Mouse (Mus musculus): ENCODE data around the gene Erp29. TPM values are rescaled to one million over a fixed set of nuclear protein-coding genes. Genes with fewer than 3 reads are reported as not detected.
"Not testable (repeated sequence)": the region's sequence is repeated elsewhere in the genome, so short reads cannot be mapped to it uniquely, and the experiment has no call there.

Gene Erp29
- polyA plus RNA-seq (2015; fragmentation: Nextera tagmentation; extraction: Ambion mirVana): 167 and 195 TPM in 2 replicates

DNA sequence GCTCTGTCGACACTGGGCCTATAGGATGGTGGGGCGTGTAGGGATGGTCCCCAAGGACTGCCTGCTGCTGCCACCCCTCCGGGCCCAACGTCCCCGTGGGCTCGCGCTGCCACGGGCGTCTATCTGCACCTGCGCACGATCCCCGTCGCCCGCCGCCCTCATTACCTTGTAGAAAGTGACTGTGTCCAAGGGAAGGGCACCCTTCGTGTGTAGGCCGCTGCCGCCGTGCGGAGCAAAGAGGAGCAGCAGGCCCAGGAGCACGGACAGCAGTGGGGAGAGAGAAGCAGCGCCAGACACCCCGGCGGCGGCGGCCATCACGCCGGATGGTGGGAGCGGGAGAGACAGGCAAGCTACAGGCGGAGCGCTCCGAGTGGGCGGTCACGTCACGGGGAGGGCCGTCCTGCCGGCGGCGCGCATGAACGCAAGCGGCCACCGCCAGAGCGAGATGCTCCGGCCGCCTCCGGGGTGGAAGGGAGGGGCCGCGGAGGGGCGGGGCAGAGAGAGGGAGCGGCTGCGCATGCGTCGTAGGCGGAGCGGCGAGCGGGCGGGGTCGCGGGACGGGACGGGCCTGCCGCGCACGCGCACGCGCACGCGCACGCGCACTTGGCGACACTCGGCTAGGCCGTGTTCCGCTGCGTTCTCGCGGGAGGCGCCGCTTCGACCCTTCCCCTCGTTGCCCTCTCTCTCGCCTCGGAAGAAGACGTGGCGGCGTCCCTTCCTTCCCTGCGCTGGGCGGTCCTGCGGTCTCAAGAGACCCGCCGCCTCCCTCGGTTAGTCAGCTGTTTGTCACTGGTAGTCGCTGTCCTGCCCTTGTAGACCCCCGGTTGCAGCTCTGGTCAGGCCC is at the start of gene Erp29:
Gene Erp29, minus strand, starts transcription at position 481 of the 844 bp plus-strand sequence.
- peak within 1 kb of the TSS; percentile 64 for H3K4me2 ChIP-seq
- peaks cover 31% of the 10 kb centered on the region for H3K4me1 ChIP-seq
- peak within 1 kb of the TSS; percentile 97 for H3K9ac ChIP-seq
- no peaks in the 10 kb centered on the region for H3K9me3 ChIP-seq
- H3K27ac ChIP-seq: peak within 1 kb of the TSS; percentile 98
- ATAC-seq (replicated peaks): peak; percentile 95
- peaks cover 18% of the 10 kb centered on the region for H3K36me3 ChIP-seq (replicated peaks)
- H3K4me3 ChIP-seq: peak within 1 kb of the TSS; percentile 96
- no peaks in the 10 kb centered on the region for H3K27me3 ChIP-seq (replicated peaks)
- under 1% methylated on average over 83 of the region's 97 CpGs for WGBS

GRCm38 (mm10) chr5:121501424-121501996 is 49.2 kb upstream of the Erp29 start:
- not testable (repeated sequence) for H3K4me2 ChIP-seq; H3K27ac ChIP-seq; H3K4me1 ChIP-seq; H3K9ac ChIP-seq; H3K9me3 ChIP-seq; H3K36me3 ChIP-seq (replicated peaks); H3K4me3 ChIP-seq; ATAC-seq (replicated peaks); H3K27me3 ChIP-seq (replicated peaks)
- WGBS: 83% methylated on average over 11 of the region's 17 CpGs

DNA sequence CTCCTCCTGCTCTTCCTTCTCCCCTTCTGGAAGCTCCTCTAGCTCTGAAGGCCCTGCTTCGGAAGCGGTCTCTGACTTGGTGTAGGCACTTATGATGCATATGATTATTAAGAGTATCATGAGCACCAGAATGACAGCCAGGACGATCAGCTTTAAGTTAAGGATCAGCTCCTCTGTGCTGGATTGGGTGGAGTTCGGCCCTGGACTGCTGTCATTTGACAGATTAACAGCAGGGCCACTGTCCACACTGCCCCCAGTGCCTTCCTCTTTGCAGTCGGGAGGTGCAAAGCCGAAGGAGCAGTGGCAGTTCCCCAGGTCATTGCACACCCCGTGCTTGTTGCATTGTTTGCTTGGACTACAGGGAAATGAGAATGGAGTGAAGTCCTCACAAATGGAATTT is 48.4 kb upstream of the Erp29 start:
- Histone ChIP-seq H3K4me2 (no peak overlapping the region), H3K4me3 (no peak overlapping the region), H3K27ac (no peak overlapping the region), H3K4me1 (no peaks in the 10 kb centered on the region), H3K27me3 (replicated peaks) (no peaks in the 10 kb centered on the region), H3K36me3 (replicated peaks) (no peaks in the 10 kb centered on the region), H3K9ac (no peak overlapping the region), H3K9me3 (no peaks in the 10 kb centered on the region)
- ATAC-seq (replicated peaks): no peak
- 75% methylated on average over 7 of the region's 7 CpGs for WGBS

DNA sequence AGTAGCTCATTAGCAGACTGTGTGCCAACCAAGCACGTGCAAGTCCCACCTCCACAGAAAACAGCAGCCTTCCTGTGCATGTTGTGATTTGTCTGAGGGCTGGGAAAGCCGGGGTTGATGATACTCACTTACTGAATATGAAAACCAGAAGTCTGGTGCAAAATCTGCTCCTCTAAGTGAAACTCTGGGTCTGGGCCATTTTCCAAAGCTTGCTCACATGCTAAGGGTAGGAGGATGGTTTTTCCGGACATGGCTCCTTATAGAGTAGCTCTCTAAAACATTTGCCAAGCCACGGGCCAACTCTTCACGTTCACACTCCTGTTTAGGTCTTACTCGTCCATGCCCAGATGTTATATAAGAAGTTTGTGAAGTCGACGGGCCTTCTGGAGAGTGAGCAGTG is 41.0 kb upstream of the Erp29 start:
- no peak overlapping the region for H3K9ac ChIP-seq
- H3K4me3 ChIP-seq: no peak overlapping the region
- no peaks in the 10 kb centered on the region for H3K27me3 ChIP-seq (replicated peaks)
- H3K36me3 ChIP-seq (replicated peaks): no peaks in the 10 kb centered on the region
- H3K9me3 ChIP-seq: no peaks in the 10 kb centered on the region
- WGBS: 80% methylated on average over 8 of the region's 8 CpGs
- no peak overlapping the region for H3K27ac ChIP-seq
- H3K4me1 ChIP-seq: no peaks in the 10 kb centered on the region
- no peak for ATAC-seq (replicated peaks)
- no peak overlapping the region for H3K4me2 ChIP-seq

- WGBS: 82% methylated on average over 5 of the region's 5 CpGs
- Histone ChIP-seq H3K9ac (no peak overlapping the region), H3K4me2 (no peak overlapping the region), H3K36me3 (replicated peaks) (no peaks in the 10 kb centered on the region), H3K4me3 (no peak overlapping the region), H3K9me3 (no peaks in the 10 kb centered on the region), H3K4me1 (no peaks in the 10 kb centered on the region), H3K27ac (no peak overlapping the region), H3K27me3 (replicated peaks) (no peaks in the 10 kb centered on the region)
- no peak for ATAC-seq (replicated peaks)
Measured at GRCm38 (mm10) chr5:121484801-121485200, 32.5 kb upstream of the Erp29 start.

DNA sequence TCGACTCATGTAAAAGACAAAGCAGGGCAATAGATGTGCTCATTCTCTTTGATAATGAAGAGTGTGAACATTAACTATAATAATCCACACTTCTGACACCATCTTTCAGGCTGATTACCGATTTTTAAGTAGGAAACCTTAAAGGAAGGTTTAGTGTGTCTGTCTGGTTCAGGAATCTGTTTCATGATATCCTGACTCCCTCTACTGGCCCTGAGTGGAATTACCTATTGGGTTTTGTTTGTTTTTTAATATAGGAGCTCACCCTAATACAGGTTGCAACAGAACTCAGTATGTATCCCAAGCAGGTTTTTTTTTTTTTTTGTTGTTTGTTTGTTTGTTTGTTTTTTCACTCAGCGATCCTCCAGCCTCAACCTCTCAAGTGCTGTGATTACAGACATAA is 25.4 kb upstream of the Erp29 start:
- H3K36me3 ChIP-seq (replicated peaks): no peaks in the 10 kb centered on the region
- H3K9me3 ChIP-seq: no peaks in the 10 kb centered on the region
- H3K4me2 ChIP-seq: no peak overlapping the region
- ATAC-seq (replicated peaks): no peak
- no peak overlapping the region for H3K9ac ChIP-seq
- no peaks in the 10 kb centered on the region for H3K4me1 ChIP-seq
- no peak overlapping the region for H3K4me3 ChIP-seq
- WGBS: 31% methylated on average over 3 of the region's 3 CpGs
- no peaks in the 10 kb centered on the region for H3K27me3 ChIP-seq (replicated peaks)
- H3K27ac ChIP-seq: no peak overlapping the region

DNA sequence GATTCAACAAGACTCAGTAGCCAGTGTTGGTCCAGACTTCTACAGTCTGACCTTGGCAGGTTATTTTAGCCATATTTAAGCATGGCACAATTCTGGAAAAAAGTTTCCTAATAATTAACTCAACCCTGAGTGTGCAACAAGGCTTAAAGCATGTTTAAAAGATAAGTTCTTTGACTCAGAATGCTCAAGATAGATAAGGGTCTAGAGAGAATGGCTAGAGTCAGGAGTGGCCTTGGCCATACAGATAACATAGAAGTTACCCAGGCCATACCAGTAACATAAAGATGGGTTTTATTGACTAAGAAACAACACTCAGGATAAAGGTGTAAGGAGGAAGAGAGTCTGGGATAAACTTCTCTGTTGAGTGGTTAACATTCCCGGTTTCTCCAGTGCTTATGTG is 23.7 kb upstream of the Erp29 start:
- H3K4me3 ChIP-seq: no peak overlapping the region
- no peak for ATAC-seq (replicated peaks)
- 89% methylated on average over 1 of the region's 1 CpGs for WGBS

DNA sequence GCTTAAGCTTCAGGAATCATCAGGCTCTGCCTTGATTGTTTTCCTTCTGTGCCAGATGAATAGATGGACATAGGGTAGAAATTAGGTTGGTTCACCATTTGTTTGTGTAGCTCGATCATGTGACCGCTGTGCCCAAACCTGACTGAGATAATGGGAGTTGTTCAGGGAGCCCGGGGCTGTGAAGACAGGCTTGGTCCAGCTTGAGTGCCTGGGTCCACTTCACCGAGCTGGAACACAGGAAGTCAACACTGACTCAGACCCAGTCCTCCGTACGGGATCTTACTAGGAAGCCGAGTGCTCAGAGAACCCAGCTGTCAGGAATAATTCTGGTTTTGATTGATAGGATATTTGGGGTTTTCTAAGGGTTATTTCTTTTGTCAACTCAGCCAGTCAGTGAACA is 22.3 kb upstream of the Erp29 start:
- Histone ChIP-seq H3K4me1 (no peaks in the 10 kb centered on the region), H3K4me3 (no peak overlapping the region), H3K27ac (no peak overlapping the region), H3K36me3 (replicated peaks) (no peaks in the 10 kb centered on the region), H3K27me3 (replicated peaks) (no peaks in the 10 kb centered on the region), H3K4me2 (no peak overlapping the region), H3K9me3 (no peaks in the 10 kb centered on the region), H3K9ac (no peak overlapping the region)
- ATAC-seq (replicated peaks): no peak
- 71% methylated on average over 7 of the region's 7 CpGs for WGBS

More for the DNA sequence above, 23.7 kb upstream of the Erp29 start:
- H3K4me1 ChIP-seq: no peaks in the 10 kb centered on the region
- no peak overlapping the region for H3K27ac ChIP-seq
- no peak overlapping the region for H3K4me2 ChIP-seq
- no peaks in the 10 kb centered on the region for H3K36me3 ChIP-seq (replicated peaks)
- H3K9me3 ChIP-seq: no peaks in the 10 kb centered on the region
- H3K9ac ChIP-seq: no peak overlapping the region
- H3K27me3 ChIP-seq (replicated peaks): no peaks in the 10 kb centered on the region

DNA sequence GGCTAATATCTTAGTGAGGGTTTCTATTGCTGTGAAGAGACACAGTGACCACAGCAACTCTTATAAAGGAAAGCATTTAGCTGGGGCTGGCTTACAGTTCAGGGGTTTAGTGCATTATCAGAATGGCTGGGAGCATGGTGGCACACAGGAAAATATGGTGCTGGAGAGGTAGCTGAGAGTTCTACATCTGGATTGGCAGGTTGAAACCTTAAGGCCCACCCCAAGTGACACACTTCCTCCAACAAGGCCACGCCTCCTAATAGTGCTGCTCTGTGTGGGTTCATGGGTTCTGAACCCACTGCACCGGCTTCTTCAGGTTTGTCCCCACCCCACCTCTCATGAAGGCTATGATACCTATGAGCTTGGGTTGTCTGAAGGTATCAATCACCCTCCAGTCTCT is 20.1 kb upstream of the Erp29 start:
- no peaks in the 10 kb centered on the region for H3K36me3 ChIP-seq (replicated peaks)
- H3K9ac ChIP-seq: no peak overlapping the region
- H3K4me2 ChIP-seq: no peak overlapping the region
- no peaks in the 10 kb centered on the region for H3K9me3 ChIP-seq
- WGBS: 84% methylated on average over 2 of the region's 2 CpGs
- H3K27me3 ChIP-seq (replicated peaks): no peaks in the 10 kb centered on the region
- no peaks in the 10 kb centered on the region for H3K4me1 ChIP-seq
- no peak overlapping the region for H3K4me3 ChIP-seq
- ATAC-seq (replicated peaks): no peak
- no peak overlapping the region for H3K27ac ChIP-seq

- Histone ChIP-seq H3K27ac (no peak overlapping the region), H3K9me3 (no peaks in the 10 kb centered on the region), H3K36me3 (replicated peaks) (no peaks in the 10 kb centered on the region), H3K4me3 (no peak overlapping the region), H3K9ac (no peak overlapping the region), H3K4me2 (no peak overlapping the region), H3K4me1 (no peaks in the 10 kb centered on the region), H3K27me3 (replicated peaks) (no peaks in the 10 kb centered on the region)
- ATAC-seq (replicated peaks): no peak
- 56% methylated on average over 3 of the region's 3 CpGs for WGBS
Measured at GRCm38 (mm10) chr5:121469566-121469965, 17.3 kb upstream of the Erp29 start.

- no peak overlapping the region for H3K4me2 ChIP-seq
- no peak overlapping the region for H3K4me3 ChIP-seq
- ATAC-seq (replicated peaks): no peak
- no peaks in the 10 kb centered on the region for H3K27me3 ChIP-seq (replicated peaks)
- H3K9me3 ChIP-seq: no peaks in the 10 kb centered on the region
- no peak overlapping the region for H3K27ac ChIP-seq
- no peaks in the 10 kb centered on the region for H3K4me1 ChIP-seq
- H3K36me3 ChIP-seq (replicated peaks): no peaks in the 10 kb centered on the region
- 69% methylated on average over 5 of the region's 5 CpGs for WGBS
- no peak overlapping the region for H3K9ac ChIP-seq
Measured at GRCm38 (mm10) chr5:121463601-121464250, 11.4 kb upstream of the Erp29 start.

- Histone ChIP-seq H3K9me3 (no peaks in the 10 kb centered on the region), H3K9ac (no peak overlapping the region), H3K4me2 (no peak overlapping the region), H3K4me3 (no peak overlapping the region), H3K36me3 (replicated peaks) (no peaks in the 10 kb centered on the region), H3K27ac (no peak overlapping the region), H3K27me3 (replicated peaks) (no peaks in the 10 kb centered on the region), H3K4me1 (no peaks in the 10 kb centered on the region)
- no peak for ATAC-seq (replicated peaks)
- WGBS: 73% methylated on average over 5 of the region's 5 CpGs
Measured at GRCm38 (mm10) chr5:121462967-121463366, 10.7 kb upstream of the Erp29 start.

All from midbrain, embryonic 15.5 days (tissue).